Mouse (Mus musculus) embryonic facial prominence, embryonic 12.5 days (tissue): ENCODE measurements around the gene Tmem106a. TPM values are rescaled to one million over a fixed set of nuclear protein-coding genes. Genes with fewer than 3 reads are reported as not detected.
"Not testable (repeated sequence)": the region's sequence is repeated elsewhere in the genome, so short reads cannot be mapped to it uniquely, and the experiment has no call there.

Experiments
- ATAC-seq: fragments of 200-750 bp; cut with Nextera tagmentation; 2 replicates; pipeline ENCODE4 v1.8.0; 2017; ENCODE audit not compliant: insufficient number of reproducible peaks, insufficient read depth, low FRiP score, low TSS enrichment
- H3K27ac ChIP-seq: fragments of 300-500 bp; sonication (generic); 2 replicates; pipeline ENCODE4 v1.5.1; 2016; ENCODE audit warnings: mild to moderate bottlenecking
- H3K27me3 ChIP-seq: fragments of 300-500 bp; sonication (generic); 2 replicates; pipeline ENCODE4 v1.6.1; 2016; ENCODE audit warnings: mild to moderate bottlenecking, moderate library complexity
- H3K36me3 ChIP-seq: fragments of 300-500 bp; sonication (generic); 2 replicates; pipeline ENCODE4 v1.6.1; 2016; ENCODE audit warnings: mild to moderate bottlenecking
- H3K4me1 ChIP-seq: fragments of 300-500 bp; sonication (generic); 2 replicates; pipeline ENCODE4 v1.6.1; 2016
- H3K4me2 ChIP-seq: fragments of 300-500 bp; sonication (generic); replicated peaks from 2 replicates; pipeline ENCODE4 v1.6.1; 2016; ENCODE audit warnings: mild to moderate bottlenecking, moderate library complexity
- H3K4me3 ChIP-seq: fragments of 300-500 bp; sonication (generic); 2 replicates; pipeline ENCODE4 v1.5.1; 2016; ENCODE audit warnings: mild to moderate bottlenecking
- H3K9ac ChIP-seq: fragments of 300-500 bp; sonication (generic); 2 replicates; pipeline ENCODE4 v1.6.1; 2016; ENCODE audit warnings: mild to moderate bottlenecking, moderate library complexity
- H3K9me3 ChIP-seq: fragments of 300-500 bp; sonication (generic); 2 replicates; pipeline ENCODE4 v1.6.1; 2016; ENCODE audit warnings: mild to moderate bottlenecking, moderate library complexity
- WGBS: fragments of 180-500 bp; shearing (Covaris S2); methylation state at CpG from one replicate; pipeline ENCODE4 v1.1.7; 2016; 5-methylcytosine and 5-hydroxymethylcytosine counted together
- polyA plus RNA-seq: library from polyadenylated mRNA; unstranded; fragments of >200 nt; fragmentation: Nextera tagmentation; extraction: Ambion mirVana; gene quantifications from 2 replicates; pipeline ENCODE4 v1.2.1, GENCODE M21; 2016

Gene Tmem106a
- polyA plus RNA-seq, 1 experiment from 2014 or later = 2.4 TPM

- WGBS = 4% methylated on average over 3 of the region's 3 CpGs
- Histone ChIP-seq H3K4me1 (no peaks in the 10 kb centered on the region), H3K4me2 (peak overlapping the region; percentile 41), H3K27ac (no peak overlapping the region), H3K4me3 (no peak overlapping the region; the same call in 1 of the 2 replicates), H3K36me3 (no peaks in the 10 kb centered on the region), H3K27me3 (no peaks in the 10 kb centered on the region), H3K9ac (no peak overlapping the region), H3K9me3 (no peaks in the 10 kb centered on the region)
- no peak for ATAC-seq
These were observed 22.1 kb downstream of the Tmem106a start for GRCm38 (mm10) chr11:101604116-101604515.

GRCm38 (mm10) chr11:101604531-101605453 is 22.8 kb downstream of the Tmem106a start:
- not testable (repeated sequence) for H3K36me3 ChIP-seq, H3K9me3 ChIP-seq, H3K4me1 ChIP-seq, H3K27me3 ChIP-seq
- WGBS = 1% methylated on average over 30 of the region's 30 CpGs
- Histone ChIP-seq H3K9ac (0 out of 2 replicates have a peak overlapping the region, but pooled peaks have one; percentile 20), H3K4me3 (peak overlapping the region; percentile 21; the same call in 1 of the 2 replicates), H3K4me2 (peak overlapping the region; percentile 41), H3K27ac (peak overlapping the region; percentile 54; the same call in 1 of the 2 replicates)
- ATAC-seq = peak; percentile 56; the same call in 1 of the 2 replicates

GRCm38 (mm10) chr11:101607134-101607533 is 25.1 kb downstream of the Tmem106a start:
- 90% methylated on average over 4 of the region's 4 CpGs for WGBS
- H3K36me3 ChIP-seq, H3K4me2 ChIP-seq, H3K9me3 ChIP-seq, H3K4me1 ChIP-seq, H3K27me3 ChIP-seq, H3K27ac ChIP-seq, ATAC-seq, H3K9ac ChIP-seq, H3K4me3 ChIP-seq: not testable (repeated sequence)

- no peak overlapping the region for H3K9ac ChIP-seq
- peak overlapping the region; percentile 20 for H3K4me2 ChIP-seq
- H3K9me3 ChIP-seq = no peaks in the 10 kb centered on the region
- 34% methylated on average over 11 of the region's 11 CpGs for WGBS
- no peak overlapping the region for H3K27ac ChIP-seq
- no peaks in the 10 kb centered on the region for H3K27me3 ChIP-seq
- H3K4me1 ChIP-seq = 0 out of 2 replicates have a peak, but pooled peaks cover 6% of the 10 kb centered on the region
- ATAC-seq = no peak
- no peak overlapping the region for H3K4me3 ChIP-seq
- H3K36me3 ChIP-seq = no peaks in the 10 kb centered on the region
These were observed 28.4 kb downstream of the Tmem106a start for GRCm38 (mm10) chr11:101610445-101610844.

- H3K4me3 ChIP-seq = no peak overlapping the region
- no peak overlapping the region for H3K27ac ChIP-seq
- H3K4me2 ChIP-seq = no peak overlapping the region
- ATAC-seq = no peak
- H3K9ac ChIP-seq = no peak overlapping the region
- 77% methylated on average over 6 of the region's 6 CpGs for WGBS
- H3K9me3 ChIP-seq = no peaks in the 10 kb centered on the region
- H3K4me1 ChIP-seq = peaks cover 15% of the 10 kb centered on the region
- H3K27me3 ChIP-seq = no peaks in the 10 kb centered on the region
- H3K36me3 ChIP-seq = no peaks in the 10 kb centered on the region
These were observed 31.6 kb downstream of the Tmem106a start for GRCm38 (mm10) chr11:101613596-101613995.

- Histone ChIP-seq H3K4me1 (peaks cover 15% of the 10 kb centered on the region), H3K4me3 (no peak overlapping the region), H3K9ac (no peak overlapping the region), H3K27me3 (no peaks in the 10 kb centered on the region), H3K9me3 (no peaks in the 10 kb centered on the region), H3K4me2 (no peak overlapping the region), H3K27ac (no peak overlapping the region), H3K36me3 (no peaks in the 10 kb centered on the region)
- 66% methylated on average over 4 of the region's 4 CpGs for WGBS
- no peak for ATAC-seq
These were observed 32.1 kb downstream of the Tmem106a start for GRCm38 (mm10) chr11:101614116-101614515.

GRCm38 (mm10) chr11:101615380-101615779 is 33.3 kb downstream of the Tmem106a start:
- no peak overlapping the region for H3K4me3 ChIP-seq
- WGBS = 79% methylated on average over 6 of the region's 6 CpGs
- no peak for ATAC-seq
- H3K9ac ChIP-seq = no peak overlapping the region
- H3K4me1 ChIP-seq = peaks cover 14% of the 10 kb centered on the region
- no peak overlapping the region for H3K4me2 ChIP-seq
- no peaks in the 10 kb centered on the region for H3K27me3 ChIP-seq
- H3K36me3 ChIP-seq = no peaks in the 10 kb centered on the region
- H3K27ac ChIP-seq = no peak overlapping the region
- no peaks in the 10 kb centered on the region for H3K9me3 ChIP-seq

GRCm38 (mm10) chr11:101616104-101616503 is 34.1 kb downstream of the Tmem106a start:
- H3K9ac ChIP-seq = no peak overlapping the region
- ATAC-seq = no peak
- H3K36me3 ChIP-seq = no peaks in the 10 kb centered on the region
- no peaks in the 10 kb centered on the region for H3K9me3 ChIP-seq
- H3K27me3 ChIP-seq = no peaks in the 10 kb centered on the region
- no peak overlapping the region for H3K27ac ChIP-seq
- H3K4me1 ChIP-seq = peaks cover 9% of the 10 kb centered on the region
- WGBS = 90% methylated on average over 8 of the region's 8 CpGs
- H3K4me3 ChIP-seq = no peak overlapping the region
- no peak overlapping the region for H3K4me2 ChIP-seq

- H3K27ac ChIP-seq = no peak overlapping the region
- peak overlapping the region; percentile 34 for H3K4me2 ChIP-seq
- no peaks in the 10 kb centered on the region for H3K36me3 ChIP-seq
- H3K4me3 ChIP-seq = no peak overlapping the region
- H3K9ac ChIP-seq = no peak overlapping the region
- H3K27me3 ChIP-seq = no peaks in the 10 kb centered on the region
- WGBS = 21% methylated on average over 18 of the region's 18 CpGs
- 0 out of 2 replicates have a peak, but pooled peaks have one; percentile 49 for ATAC-seq
- H3K9me3 ChIP-seq = no peaks in the 10 kb centered on the region
- H3K4me1 ChIP-seq = peaks cover 9% of the 10 kb centered on the region
These were observed 35.1 kb downstream of the Tmem106a start for GRCm38 (mm10) chr11:101616948-101617767.

GRCm38 (mm10) chr11:101617849-101618248 is 35.8 kb downstream of the Tmem106a start:
- 7% methylated on average over 8 of the region's 8 CpGs for WGBS
- Histone ChIP-seq H3K9me3 (no peaks in the 10 kb centered on the region), H3K4me3 (0 out of 2 replicates have a peak overlapping the region, but pooled peaks have one; percentile 3), H3K36me3 (no peaks in the 10 kb centered on the region), H3K4me1 (peaks cover 9% of the 10 kb centered on the region), H3K9ac (no peak overlapping the region), H3K27ac (no peak overlapping the region), H3K4me2 (peak overlapping the region; percentile 34), H3K27me3 (no peaks in the 10 kb centered on the region)
- no peak for ATAC-seq

- Histone ChIP-seq H3K36me3 (no peaks in the 10 kb centered on the region), H3K27ac (no peak overlapping the region), H3K4me3 (no peak overlapping the region), H3K9ac (no peak overlapping the region), H3K4me2 (no peak overlapping the region), H3K9me3 (no peaks in the 10 kb centered on the region), H3K27me3 (no peaks in the 10 kb centered on the region), H3K4me1 (peaks cover 9% of the 10 kb centered on the region)
- no peak for ATAC-seq
- 76% methylated on average over 3 of the region's 3 CpGs for WGBS
These were observed 36.6 kb downstream of the Tmem106a start for GRCm38 (mm10) chr11:101618596-101618995.
